Mouse (Mus musculus) adrenal gland, adult 2 months (tissue): ENCODE measurements around the gene Bhlhe41. TPM values are rescaled to one million over a fixed set of nuclear protein-coding genes. Genes with fewer than 3 reads are reported as not detected.

ENCODE experiments used
- DNase-seq: peaks from one replicate; pipeline ENCODE4 v3.0.0; 2021
- polyA plus RNA-seq: library from polyadenylated mRNA; depleted of rRNA; stranded (reverse); fragments of >200 nt; gene quantifications from 2 replicates; pipeline ENCODE4 v1.2.3, GENCODE M21; 2012; rRNA removed
- total RNA-seq, 2 experiments: library from RNA; stranded (reverse); gene quantifications; 2 replicates each; pipeline ENCODE4 v1.2.3; 2021

Bhlhe41 gene
- total and polyA plus RNA-seq, 3 experiments, result 8.4 to 28.2 (median 26.5) TPM

- DNase-seq, result no peak
Observed at GRCm38 (mm10) chr6:145845611-145846010, 19.7 kb downstream of the Bhlhe41 start.

GRCm38 (mm10) chr6:145835359-145835758 is 30.0 kb downstream of the Bhlhe41 start:
- no peak for DNase-seq

DNA sequence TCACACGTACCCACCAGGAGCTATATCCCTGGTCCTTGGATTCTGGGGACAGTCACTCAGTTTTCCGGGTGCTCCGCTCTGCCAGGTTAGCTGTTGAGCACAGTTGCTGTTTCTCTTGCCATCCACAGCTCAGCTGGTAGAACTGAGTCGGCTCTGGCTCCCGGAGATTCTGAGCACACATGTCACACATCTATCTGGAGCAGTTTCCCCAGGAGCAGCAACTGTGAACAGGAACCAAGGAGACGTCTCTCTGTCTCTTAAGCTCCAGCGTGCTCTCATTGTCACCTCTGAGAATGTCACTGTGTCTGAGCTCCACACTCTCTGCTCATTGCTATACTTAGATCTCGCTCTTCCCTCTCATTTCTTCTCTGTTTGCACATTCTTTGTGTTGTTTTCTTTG is 32.4 kb downstream of the Bhlhe41 start:
- DNase-seq, result no peak

DNA sequence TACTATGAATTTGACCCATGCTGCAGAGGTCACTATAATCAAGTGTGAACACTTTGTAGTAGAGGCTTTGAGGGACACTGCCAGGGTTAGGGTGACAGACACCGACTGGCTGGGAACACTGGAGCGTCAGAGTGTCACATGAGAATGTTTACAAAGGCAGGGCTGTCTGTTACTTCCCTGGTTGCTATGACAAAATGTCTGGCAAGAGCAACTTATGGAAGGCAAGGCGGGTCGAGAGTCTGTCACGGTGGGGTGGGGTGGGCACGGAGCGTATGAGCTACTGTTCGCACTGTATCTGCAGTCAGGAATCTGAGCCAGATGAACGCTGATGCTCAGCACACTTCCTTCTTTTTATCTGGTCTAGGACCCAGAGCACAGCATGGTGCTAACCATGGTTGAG is 34.7 kb downstream of the Bhlhe41 start:
- DNase-seq, result no peak

DNA sequence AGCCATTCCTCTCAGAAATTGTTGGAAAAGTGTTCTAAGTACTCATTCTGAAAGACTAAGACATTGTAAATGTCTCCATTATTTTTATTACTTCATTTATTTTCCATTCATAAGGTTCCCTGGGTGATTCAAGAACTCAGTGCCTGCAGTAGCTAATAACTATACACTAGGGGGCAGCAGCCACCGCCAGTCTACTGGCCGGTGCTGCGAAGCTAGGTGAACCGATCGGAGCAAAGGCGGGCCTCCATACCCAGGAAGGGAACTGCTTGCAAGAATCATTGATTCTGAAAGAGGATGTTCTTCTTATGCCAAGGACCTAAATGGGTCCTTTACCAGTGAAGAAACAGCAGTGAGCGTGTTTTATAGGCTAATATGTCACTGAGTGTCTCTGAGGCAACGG is 35.2 kb downstream of the Bhlhe41 start:
- peak; percentile 75 for DNase-seq

GRCm38 (mm10) chr6:145829062-145829835 is 36.1 kb downstream of the Bhlhe41 start:
- DNase-seq, result peak; percentile 19

DNA sequence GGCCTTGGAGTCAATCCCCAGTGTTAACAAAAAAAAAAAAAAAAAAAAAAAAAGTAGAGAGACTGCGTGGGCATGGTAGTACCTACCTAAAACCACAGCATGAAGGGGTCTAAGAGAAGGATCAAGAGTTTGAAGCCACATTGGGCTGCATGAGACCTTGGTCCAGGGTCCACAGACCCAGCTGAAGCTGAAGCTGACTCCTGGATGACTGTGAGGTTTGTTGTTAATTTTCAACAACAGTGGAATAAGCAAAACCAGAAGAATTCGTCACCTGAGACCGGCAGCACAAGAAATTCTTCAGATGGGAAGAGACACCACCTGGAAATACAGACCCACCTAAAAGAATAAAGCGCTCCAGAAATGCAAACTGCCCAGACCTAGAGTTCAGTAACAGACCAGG is 39.1 kb downstream of the Bhlhe41 start:
- no peak for DNase-seq

- DNase-seq, result peak; percentile 55
Observed at GRCm38 (mm10) chr6:145823588-145824234, 41.6 kb downstream of the Bhlhe41 start.

- DNase-seq, result peak; percentile 44
Observed at GRCm38 (mm10) chr6:145823103-145823502, 42.3 kb downstream of the Bhlhe41 start.

- no peak for DNase-seq
Observed at GRCm38 (mm10) chr6:145822218-145822617, 43.1 kb downstream of the Bhlhe41 start.

DNA sequence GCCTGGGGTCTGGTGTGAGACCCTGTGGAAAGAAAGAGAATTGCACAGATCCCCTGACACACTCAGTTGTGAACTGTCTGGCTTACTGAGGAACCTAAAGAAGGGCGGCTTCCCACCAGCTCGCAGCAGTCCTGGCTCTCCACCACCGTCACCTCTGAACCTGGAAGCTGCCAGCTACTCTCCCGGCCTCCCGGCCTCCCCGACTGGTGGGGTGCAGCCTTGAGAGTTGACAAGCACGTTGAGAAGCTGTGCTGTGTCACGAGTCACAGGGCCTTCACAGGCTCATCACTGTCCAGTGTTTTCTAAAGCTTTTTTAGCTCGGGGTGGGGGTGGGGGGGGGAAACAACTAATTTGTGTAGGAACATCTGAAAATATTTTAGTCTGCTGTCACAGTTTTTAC is 46.2 kb downstream of the Bhlhe41 start:
- DNase-seq, result peak; percentile 61

- no peak for DNase-seq
Observed at GRCm38 (mm10) chr6:145815200-145815599, 50.2 kb downstream of the Bhlhe41 start.

DNA sequence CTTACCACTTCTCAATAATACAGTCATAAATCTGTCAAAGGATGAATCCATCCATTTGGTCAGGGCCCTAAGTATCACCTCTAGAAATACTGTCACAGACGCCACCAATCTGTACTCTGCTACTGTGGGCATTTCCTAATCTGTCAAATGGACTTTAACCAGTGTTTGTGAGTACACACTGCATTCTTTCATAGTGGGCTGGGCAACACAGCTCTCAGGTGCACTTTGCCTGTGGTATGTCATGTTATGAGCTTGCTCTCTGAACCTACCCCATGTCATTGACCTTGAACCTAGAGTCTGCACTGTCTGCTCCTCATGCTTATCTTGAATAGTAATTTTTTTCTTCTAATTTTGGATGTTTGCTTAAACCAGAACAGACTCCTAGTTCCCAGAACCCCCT is 54.2 kb downstream of the Bhlhe41 start:
- no peak for DNase-seq

DNA sequence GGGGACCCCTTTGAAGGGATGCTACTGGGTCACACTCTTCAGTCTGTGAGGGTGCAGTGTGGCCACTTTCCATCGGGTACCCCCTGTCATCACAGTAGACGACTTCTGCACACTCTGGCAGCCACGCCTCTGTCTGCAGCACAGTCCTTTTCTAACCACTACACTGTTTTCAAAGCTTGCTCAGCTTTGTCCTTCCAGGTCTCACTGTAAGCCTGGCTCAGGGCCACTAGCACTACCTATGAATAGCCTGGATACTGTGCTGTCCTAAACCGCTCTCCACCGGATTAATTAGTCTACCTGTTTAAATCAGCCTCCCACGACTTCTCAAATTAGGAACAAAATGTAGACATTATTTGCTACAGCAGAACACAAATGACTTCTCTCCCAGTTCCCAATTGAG is 55.3 kb downstream of the Bhlhe41 start:
- DNase-seq, result no peak

DNA sequence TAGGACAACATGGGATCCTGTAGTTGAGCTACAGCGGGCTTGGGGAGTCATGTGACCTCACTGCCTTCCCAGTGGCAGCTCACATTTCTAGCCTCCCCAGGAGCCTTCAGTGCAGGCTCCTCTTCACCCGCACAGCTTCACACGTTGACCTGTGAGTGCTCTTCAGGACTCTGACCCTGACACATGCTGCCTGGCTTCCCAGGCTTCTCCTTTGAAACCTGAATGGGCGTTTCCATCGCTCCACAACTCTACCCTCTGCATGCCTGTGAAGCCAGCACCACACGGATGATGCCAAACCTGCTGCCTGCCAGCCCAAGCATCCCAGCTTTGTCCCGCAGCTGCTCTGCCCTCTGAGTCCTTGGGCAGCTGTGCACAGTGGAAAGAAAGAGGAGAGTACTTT is 55.8 kb downstream of the Bhlhe41 start:
- DNase-seq, result no peak

Other genes starting within 250 kb of the Bhlhe41 start
- not detected for gene Tuba3b, start 249.8 kb downstream of the Bhlhe41 start, total RNA-seq
- gene Tuba3b, start 249.8 kb downstream of the Bhlhe41 start, polyA plus RNA-seq, result not detected in 2 replicates
- 10 to 100 TPM; 77.5 to 85.2 TPM for gene Rassf8, start 118.8 kb downstream of the Bhlhe41 start, total RNA-seq
- gene Rassf8, start 118.8 kb downstream of the Bhlhe41 start, polyA plus RNA-seq, result 13.6 and 18.6 TPM in 2 replicates
- 10 to 100 TPM in 1 of 2 experiments, 1 to 10 TPM in 1; 9.8 to 17.0 TPM for gene Sspn, start 66.1 kb upstream of the Bhlhe41 start, total RNA-seq
- 6.8 and 7.1 TPM in 2 replicates for gene Sspn, start 66.1 kb upstream of the Bhlhe41 start, polyA plus RNA-seq